Mouse (Mus musculus) CD4-positive, CD25-positive, alpha-beta regulatory T cell, adult 4 months (primary cell): Measurements from ENCODE around the gene Txndc15. TPM values are rescaled to one million over a fixed set of nuclear protein-coding genes. Genes with fewer than 3 reads are reported as not detected.

ENCODE experiments used
- ATAC-seq: one replicate; pipeline ENCODE4 v1.8.0; 2017
- polyA plus RNA-seq, 2 experiments: library from polyadenylated mRNA; unstranded; fragments of 100-300 nt; shearing (Covaris generic); gene quantifications; one replicate each; pipeline ENCODE4 v1.2.1; 2017

Gene Txndc15
- polyA plus RNA-seq, 2 experiments from 2014 or later, result 26.6 to 27.0 TPM

DNA sequence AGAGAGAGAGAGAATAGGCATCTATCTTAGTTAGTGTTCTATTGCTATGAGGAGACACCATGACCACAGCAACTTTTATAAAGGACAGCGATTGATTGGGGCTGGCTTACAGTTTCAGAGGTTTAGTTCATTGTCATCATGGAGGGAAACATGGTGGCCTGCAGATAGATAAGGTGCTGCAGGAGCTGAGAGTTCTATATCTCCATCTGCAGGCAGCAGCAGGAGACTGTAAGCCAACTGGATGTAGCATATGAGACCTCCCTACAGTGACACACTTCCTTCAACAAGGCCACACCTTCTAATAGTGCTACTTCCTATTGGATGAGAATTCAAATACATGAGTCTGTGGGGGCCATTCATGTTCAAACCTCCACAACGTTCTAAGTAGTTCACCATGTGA is 17.7 kb downstream of the Txndc15 start:
- no peak for ATAC-seq

DNA sequence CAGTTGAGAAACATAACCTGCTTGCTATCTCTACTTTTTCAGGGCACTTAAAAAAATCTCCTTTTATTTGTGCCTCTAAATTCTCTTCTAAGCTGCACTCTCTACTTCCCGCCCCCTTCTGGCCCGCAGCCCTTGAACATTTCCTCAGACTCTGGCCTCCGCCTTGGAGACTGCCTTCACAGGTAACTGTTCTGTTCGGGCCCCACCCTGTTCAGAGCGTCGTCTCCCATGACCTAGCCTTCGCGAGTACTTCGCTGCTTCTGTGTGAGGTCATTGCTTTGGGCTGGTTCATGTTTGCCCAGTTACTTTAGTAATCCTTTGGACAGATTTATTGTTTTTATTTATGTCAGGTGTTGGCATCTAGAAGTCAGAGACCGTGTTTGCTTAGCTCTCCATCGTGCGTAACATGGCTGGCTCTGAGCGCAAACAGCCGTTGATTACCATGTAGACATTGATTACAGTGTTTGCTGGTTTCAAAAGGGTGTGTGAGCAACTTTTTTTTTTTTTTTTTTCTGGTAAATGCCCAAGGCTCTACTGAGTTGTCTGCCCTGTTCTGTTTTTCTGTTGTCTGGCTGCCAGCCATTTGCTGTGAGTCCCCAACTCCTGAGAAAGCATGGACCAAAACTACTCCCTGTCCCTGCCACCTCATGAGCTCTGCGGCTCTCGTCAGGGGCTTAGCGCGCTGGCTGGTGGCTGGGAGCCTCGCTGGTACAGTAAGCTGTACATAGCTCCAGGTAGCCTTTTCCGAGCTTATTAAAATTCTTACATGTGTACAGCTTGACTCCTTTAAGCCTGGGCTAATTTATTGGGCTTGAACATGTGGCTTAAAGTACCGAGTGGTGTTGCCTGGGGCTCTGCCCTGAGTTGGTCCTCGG is 19.4 kb downstream of the Txndc15 start:
- no peak for ATAC-seq

DNA sequence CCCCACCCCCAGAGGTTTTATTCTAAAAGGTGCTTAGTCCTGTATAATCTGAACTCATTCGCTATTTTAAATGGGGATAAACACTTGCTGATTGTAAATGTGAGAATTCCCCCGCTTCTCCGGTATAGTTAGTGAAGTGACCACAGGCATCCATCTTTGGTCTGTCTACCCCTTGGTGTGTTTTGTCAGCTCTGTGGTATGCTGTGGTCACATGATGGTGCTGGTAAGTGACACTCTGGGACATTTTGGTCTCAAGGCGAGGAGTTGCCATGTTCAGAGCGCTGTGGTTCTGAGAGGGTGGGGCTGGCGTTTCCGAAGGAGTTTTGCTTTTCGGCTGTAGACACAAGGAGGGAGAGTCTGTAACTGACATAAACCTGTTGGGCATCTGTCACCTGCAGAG is 23.4 kb downstream of the Txndc15 start:
- ATAC-seq, result no peak

DNA sequence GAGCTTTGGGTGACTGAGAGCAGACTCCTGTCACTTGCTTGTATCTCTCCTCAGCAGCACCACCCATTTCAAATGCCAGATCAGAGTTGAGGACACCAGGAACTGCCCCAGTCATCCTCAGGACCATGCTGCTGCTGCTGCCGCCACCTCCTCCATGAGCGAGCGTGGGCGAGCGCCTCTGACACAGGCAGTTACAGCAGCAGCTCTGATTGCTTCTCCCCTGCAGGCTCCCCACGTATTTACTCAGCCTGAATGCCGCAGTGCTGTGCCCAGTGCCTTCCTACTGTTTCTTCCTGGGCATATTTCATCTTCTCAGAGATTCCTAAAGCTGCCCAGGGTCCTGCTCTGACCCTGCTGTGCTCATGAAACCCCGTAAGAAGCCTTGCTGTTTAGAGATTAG is 27.9 kb downstream of the Txndc15 start:
- ATAC-seq, result no peak

DNA sequence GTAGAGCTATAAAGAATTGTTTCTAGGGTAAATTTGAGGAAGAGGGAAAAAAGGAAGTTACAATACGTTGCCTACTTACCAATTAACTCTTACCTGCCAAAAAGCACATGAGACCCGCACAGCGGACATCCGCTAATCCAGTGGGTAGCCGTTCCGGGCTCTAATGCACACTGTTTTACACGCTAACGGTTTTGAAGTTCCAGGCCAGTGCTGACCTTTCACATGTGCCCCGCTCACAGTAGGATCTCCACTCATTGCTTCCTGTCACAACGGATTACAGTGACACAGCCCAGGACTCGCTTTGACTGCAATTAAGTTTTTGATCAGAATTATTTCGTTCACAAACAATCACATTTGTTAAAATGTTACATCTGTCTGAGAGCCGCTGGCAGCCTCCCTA is 39.9 kb downstream of the Txndc15 start:
- ATAC-seq, result no peak

DNA sequence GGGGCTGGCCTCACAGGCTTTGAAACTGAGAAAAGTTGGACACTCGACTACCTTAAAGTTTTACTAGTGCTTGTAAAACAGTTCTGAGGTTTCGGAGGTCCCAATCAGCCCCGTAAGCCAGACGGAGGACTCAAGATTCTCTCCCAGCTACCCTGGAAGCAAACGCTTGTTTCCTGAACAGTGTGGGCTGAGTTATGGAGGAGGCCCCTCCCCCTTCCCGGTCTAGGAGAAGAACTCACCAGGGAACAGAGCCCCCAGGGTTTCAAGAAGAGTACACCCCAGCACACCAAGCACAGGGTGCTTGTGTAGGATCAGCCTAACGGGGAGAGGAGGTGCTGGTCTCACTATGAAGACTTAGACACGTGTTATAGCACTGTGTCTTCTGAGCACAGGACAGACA is 42.3 kb downstream of the Txndc15 start:
- no peak for ATAC-seq

DNA sequence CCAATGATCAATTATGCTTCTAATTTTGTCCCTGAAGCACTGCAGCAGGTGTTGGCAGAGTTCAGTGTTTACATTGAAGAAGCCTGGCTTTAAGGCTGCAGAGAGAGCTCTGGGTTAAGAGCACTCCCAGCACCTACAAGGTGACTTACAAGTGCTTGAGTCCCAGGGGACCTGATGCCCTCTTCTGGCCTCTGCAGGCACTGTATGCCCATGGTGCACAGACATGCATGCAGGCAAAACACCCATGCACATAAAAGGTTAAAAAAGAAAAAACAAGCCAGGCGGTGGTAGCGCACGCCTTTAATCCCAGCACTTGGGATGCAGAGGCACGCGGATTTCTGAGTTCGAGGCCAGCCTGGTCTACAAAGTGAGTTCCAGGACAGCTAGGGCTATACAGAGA is 43.2 kb downstream of the Txndc15 start:
- no peak for ATAC-seq

DNA sequence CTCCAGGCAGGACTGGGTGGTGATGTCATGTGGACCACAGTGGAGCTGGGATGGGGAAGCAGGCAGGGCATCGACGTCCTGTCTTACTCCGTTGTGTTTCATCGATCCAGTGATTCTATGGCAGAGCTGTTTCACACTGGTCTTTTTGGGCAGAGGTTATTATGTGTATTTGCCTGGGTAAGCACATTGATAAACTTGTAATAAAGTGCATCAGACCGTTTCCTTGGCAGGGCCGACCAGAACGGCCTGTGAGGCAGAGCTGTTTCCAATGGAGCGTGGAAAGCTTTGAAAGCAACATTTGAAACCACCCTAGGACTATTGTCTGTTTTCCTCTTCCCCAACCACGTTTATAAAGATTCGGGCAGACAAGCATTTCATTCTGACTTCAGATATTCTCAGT is 46.1 kb downstream of the Txndc15 start:
- ATAC-seq, result no peak

DNA sequence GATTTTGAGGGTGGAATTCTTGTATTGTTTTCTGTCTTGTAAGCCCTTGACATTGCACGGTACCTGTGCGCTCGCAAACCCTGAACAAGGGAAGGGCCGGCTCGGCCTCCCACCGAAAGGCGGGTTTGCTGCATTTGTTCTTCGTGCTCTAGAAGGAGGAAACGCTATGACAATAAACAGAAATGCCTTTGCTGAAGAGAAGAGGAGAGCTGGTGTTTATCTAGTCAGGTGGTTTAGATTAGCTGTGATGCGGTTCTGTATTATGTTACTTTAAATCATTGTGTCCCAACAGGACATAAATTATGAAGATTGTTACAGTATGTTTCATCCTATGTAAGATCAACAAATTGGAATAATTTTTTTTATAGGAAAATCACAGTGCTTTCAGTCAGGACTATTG is 47.0 kb downstream of the Txndc15 start:
- no peak for ATAC-seq

DNA sequence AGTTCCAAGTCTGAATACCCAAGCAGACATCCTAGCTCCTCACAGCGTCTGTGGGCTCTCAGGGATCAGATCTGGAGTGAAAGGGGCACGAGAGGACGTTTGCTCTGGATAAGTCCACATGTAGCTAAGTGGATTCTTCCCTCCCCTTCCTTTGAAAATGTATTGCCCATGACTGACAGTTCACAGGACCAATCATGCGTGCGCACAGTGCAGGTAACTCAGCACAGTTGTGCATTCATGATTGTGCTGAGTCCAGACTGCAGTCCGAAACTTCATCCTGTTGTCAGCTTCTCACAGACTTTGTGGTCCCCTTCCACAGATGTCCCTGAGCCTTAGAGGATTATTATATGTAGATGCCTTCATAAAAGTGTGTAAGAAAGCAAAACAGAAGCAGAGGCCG is 59.9 kb downstream of the Txndc15 start:
- ATAC-seq, result no peak

DNA sequence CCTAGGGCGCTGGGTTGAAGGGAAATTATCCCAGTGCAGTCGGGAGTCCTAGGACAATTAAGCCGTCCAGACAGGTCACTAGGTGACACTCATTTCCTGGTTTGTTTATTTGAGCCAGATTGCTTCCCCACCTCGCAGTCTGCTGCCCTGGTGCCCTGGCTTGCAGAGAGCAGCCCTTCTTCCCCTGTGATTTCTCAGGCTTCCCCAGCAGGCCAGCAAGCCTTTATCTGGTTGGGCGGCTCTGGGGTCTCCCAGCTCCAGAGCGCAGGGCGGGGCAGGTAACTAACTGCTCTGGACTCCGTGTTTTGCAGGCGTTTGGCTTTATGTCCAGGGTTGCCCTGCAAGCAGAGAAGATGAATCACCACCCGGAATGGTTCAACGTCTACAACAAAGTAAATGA is 60.6 kb downstream of the Txndc15 start:
- no peak for ATAC-seq

Other genes with a start within 250 kb of the Txndc15 start
- not detected for gene Dbn1, start 226.5 kb upstream of the Txndc15 start, polyA plus RNA-seq
- 10 to 100 TPM in 1 of 2 experiments, 1 to 10 TPM in 1; 6.3 to 14.6 TPM for gene Pdlim7, start 201.0 kb upstream of the Txndc15 start, polyA plus RNA-seq
- gene Dok3, start 185.4 kb upstream of the Txndc15 start, polyA plus RNA-seq, result 1 to 10 TPM in 1 of 2 experiments, under 1 TPM in 1; 0.35 to 1.0 TPM
- gene Ddx41, start 178.0 kb upstream of the Txndc15 start, polyA plus RNA-seq, result 10 to 100 TPM; 55.8 to 74.2 TPM
- gene Fam193b, start 143.5 kb upstream of the Txndc15 start, polyA plus RNA-seq, result 10 to 100 TPM; 36.3 to 40.2 TPM
- 100 to 1,000 TPM; 206 to 437 TPM for gene Tmed9, start 140.9 kb upstream of the Txndc15 start, polyA plus RNA-seq
- gene B4galt7, start 114.8 kb upstream of the Txndc15 start, polyA plus RNA-seq, result 10 to 100 TPM; 20.5 to 42.3 TPM
- 10 to 100 TPM; 41.7 to 46.1 TPM for gene Caml, start 91.6 kb upstream of the Txndc15 start, polyA plus RNA-seq
- gene Ddx46, start 79.6 kb upstream of the Txndc15 start, polyA plus RNA-seq, result 10 to 100 TPM; 58.1 to 64.6 TPM
- 10 to 100 TPM; 12.8 to 14.2 TPM for gene B230219D22Rik, start 21.5 kb upstream of the Txndc15 start, polyA plus RNA-seq
- 1 to 10 TPM; 5.0 to 7.0 TPM for gene Pcbd2, start 12.7 kb downstream of the Txndc15 start, polyA plus RNA-seq
- gene Catsper3, start 69.9 kb downstream of the Txndc15 start, polyA plus RNA-seq, result under 1 TPM in 1 of 2 experiments, not detected in 1; 0.58 TPM
- not detected for gene Pitx1, start 121.5 kb downstream of the Txndc15 start, polyA plus RNA-seq